Mouse (Mus musculus): Measurements from ENCODE around the gene Mgat4a.

DNA sequence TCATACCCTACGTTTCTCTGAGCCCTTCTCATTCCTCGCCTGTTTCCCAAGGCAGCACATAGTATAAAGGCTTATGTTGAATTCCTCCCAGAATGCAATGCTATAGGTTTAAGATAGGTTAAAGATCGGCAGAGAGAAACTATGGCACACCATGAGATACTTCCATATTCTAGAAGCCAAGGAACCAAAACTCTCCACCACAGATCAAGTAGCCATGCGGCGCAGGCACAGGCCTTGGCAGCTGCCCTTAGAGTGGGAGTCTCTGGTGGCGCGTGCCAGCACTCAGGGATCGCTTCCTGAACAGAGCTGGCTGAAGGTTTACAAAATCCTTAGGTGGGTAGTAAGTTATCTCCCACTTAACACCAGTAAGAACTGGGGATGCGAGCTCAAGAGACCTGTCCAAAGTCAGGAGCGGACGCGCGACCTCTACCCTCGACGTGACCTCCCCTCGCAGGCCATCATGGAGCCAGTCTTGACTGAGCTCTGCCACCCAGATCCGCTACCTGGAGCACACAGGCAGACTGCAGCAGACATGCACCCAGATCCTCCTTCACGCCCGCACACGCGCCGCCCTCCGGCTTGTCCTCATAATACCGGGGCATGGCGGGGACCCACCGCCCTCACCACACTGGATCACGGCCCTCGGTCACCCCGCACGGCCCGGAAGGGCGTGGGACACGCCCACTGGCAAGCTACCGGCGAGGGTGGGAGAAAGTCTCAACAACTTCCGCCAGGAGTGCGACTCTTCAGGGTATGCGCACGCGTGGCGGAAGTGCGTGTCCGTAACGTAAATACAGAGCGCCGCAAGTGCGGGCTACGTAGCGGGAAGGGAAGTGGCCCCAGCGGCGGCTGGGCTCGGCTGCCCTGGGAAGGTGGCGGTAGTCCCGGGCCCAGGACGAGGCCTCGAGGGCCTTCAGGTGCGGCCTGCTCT is 111.2 kb downstream of the Mgat4a start, which contains the start of the genes Coa5 and Unc50:
- TF ChIP-seq CTCF (IDR thresholded peaks at IDR 0.05; ENCODE audit: borderline replicate concordance, insufficient read depth, low read depth, low read length) (no peak), POLR2A (IDR thresholded peaks at IDR 0.05; ENCODE audit: borderline replicate concordance, insufficient read depth, low read length) (peak; percentile 80)

Data from cerebellum, adult 2 months (tissue).